Mouse (Mus musculus) gastrocnemius, adult 8-10 months (tissue): ENCODE results near the gene Lrrc66. TPM values are rescaled to one million over a fixed set of nuclear protein-coding genes. Genes with fewer than 3 reads are reported as not detected.

ENCODE experiments used
- DNase-seq, 2 experiments: peaks; one replicate each; pipeline ENCODE4 v3.0.0; 2022; ENCODE audit warnings: low spot score in 2 of 2
- total RNA-seq, 4 experiments: library from RNA; stranded (reverse); gene quantifications; 2 replicates each; pipeline ENCODE4 v1.2.4; 2022

Gene Lrrc66
- total RNA-seq = not detected

DNA sequence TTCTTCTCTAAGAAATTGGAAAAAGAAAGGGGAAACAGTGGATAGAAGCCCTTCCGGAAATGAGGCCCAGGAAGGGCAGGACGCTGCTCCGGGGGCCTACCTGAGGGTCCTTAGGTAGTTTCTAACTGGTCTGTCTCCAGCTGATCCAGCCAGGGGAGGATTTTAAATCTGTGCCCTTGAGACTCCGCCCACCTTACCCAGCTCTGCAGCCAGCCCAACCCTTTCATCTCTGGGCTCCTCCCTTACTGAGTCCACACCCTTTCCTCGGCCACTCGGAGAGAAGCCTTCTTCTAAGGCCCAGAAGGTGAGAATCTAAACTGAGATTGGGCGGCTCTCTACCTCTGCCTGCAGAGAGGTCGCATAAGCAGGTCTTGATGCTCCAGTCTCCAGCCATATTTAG, at the start of gene Lrrc66:
Gene Lrrc66 (minus strand): TSS at position 236 of the 400 bp plus-strand sequence.
- no peak for DNase-seq

DNA sequence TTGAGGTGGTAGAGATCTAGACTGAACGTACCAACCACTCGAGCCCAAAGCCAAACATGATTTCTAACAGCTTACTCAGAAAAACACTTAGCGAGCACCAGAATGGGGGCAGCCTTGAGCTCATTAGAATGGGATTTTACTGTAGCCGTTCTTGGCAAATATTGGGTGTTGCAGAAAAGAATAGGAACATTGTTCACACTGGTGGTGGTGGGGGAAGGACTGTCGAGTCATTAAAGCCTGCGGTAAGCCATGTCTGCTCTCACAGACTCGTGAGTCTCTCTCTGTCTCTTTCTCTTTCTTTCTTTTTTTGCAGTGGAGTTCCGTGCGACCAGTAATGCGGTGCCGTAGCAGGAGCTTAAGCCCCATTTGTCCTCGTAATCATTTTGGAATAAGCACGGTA, 44.3 kb upstream of the Lrrc66 start:
- no peak for DNase-seq

DNA sequence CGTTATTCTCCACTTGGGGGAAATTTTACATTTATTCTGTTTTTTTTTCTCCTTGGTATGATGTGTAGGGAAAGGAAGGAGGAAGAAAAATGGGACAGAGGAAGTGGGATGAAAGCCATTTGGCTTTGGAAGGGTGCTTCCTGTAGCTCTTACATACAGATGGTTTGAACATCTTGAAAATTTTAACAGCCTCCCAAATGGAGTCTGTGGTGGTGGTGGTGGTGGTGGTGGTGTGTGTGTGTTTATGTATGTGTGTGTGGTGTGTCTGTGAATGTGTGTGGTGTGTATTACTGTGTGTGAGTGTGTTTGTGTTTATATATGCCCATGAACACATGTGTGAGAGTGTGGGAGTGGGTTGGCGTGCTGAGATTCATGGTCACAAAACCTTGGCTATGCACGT, 43.3 kb upstream of the Lrrc66 start:
- DNase-seq = no peak

DNA sequence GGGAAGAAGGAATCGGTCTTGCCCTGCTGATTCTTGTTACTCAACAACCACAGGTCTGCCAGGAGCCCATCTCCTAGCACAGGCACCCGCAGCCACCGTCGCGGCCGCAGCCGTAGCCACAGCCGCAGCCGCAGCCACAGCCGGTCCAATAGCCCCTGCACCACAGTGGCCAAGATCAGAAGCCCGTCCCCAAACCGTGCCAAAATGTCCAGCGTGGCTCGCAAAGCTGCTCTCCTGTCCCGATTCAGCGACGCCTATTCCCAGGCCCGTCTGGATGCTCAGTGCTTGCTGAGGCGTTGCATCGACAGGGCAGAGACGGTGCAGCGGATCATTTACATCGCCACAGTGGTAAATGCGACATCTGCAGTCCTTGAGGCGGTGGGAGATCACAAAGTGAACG, 37.1 kb upstream of the Lrrc66 start:
- no peak for DNase-seq

DNA sequence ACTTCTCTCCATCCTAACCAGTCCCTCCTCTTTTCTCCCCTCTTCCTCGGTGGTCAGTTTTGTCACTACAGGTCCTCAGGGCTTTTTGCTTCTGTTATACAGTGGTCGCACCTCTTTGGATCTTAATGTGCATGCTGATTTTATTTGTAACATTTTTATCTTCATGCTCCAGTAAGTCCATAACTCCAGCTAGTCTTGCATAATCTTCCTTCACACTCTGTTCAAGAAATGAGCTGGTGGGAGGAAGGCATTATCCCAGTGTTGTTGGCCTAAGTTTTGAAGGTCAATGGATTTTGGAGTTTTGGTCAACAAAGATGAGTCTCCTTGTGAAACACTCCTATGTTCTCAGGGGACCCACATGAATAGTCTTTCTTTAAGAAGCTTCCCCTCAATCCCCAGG, 35.6 kb upstream of the Lrrc66 start:
- no peak for DNase-seq

DNA sequence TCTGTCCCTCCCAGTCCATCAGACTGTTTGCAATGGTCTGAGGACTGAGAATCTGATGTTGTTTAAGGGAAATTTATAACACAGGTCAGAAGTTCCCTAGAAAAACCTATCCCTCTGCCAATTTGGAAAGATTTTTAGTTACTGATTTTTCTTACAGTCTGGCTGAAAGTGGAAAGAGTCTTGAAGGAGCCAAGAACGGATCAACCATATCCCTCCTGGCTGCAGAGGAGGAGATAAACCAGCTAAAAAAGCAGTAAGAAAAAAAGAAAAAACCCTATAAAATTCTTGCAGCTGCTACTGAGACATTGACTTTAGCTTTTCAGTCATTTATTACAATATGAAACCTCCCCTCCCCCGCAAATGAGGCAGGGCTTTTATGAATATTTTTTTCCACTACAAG, 34.4 kb upstream of the Lrrc66 start:
- DNase-seq = no peak

DNA sequence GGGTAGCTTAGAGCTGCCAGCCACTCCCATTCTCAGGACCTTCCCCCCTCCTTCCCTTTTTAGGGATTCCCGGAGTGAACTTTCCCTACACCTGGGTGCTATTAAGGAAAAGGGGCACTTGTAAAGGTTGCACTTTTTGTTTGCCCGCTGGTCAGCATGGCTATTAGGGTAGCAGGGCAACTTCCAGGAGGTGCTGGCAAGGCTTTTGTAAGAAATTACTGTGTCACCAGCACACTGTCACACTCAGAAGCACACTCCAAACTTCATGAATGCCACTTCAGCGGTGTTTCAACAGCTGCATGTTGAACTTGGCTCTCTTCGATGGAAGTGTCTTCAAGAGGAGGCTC, 19.5 kb upstream of the Lrrc66 start:
- no peak for DNase-seq

DNA sequence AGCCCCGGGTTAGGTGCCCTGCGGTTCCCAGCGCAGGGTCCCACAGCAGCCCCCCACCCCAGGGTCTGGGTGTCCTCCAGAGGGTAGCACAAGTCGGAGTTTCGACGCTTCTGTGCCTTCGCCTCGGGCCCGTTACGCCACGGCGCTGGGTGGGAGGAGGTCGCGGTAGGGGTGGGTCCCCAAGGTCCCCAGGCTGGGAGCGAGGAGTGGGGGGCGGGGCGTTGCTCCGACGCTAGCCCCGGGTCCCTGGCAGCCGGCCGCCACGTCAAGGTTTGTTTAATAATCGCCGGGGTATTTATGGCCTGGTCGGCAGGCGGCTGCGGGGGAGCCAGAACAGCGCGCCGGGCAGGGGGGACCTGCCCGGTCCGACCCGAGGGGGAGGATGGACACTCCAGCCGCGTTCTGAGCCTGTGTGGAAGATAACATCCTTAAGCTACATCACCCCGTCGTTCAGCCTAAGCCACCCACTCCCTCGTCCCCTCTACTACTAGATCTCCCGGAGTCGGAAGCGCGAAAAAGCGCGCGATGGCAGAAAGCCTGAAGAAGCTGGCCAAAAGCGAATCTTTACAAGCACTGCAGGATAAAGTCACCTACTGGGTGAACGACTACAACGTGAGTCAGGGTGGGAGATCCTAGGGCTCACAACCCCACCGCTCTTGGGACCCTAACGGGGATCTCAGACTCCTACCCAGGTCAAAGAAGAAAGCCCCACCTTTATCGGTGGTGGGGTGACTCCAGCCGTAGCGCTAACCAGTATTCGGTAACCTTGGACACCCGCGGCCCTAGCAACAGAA, 18.9 kb upstream of the Lrrc66 start, which contains the start of gene Spata18:
Gene Spata18 (plus strand): TSS at position 319 of the 794 bp plus-strand sequence.
- DNase-seq = no peak

DNA sequence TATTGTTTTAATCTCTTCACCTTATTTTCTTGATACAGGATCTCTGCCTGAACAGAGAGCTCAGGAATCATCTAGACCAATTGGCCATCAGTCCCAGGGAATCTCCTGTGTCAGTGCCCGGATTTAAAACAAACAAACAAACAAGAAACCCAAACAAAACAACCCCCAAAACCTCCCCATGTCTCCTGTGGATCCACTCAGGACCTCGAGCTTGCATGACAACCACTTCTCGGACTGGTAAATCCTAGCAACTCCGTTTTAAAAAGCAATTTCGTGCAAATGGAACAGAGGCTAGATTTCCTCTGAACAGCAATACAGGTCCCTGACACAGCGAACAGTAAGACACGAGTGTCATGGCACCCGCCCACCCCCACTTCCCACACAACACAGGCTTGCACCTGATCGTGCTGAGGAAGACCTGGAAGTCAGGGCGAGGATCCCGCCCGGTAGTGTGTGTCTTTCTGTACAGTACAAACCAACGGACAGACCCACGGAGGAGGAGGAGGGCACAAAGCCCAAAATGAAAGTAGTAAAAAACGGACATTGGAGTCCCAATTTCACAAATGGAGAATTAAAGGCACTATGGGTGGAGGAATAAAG, 18.1 kb upstream of the Lrrc66 start:
- no peak for DNase-seq

DNA sequence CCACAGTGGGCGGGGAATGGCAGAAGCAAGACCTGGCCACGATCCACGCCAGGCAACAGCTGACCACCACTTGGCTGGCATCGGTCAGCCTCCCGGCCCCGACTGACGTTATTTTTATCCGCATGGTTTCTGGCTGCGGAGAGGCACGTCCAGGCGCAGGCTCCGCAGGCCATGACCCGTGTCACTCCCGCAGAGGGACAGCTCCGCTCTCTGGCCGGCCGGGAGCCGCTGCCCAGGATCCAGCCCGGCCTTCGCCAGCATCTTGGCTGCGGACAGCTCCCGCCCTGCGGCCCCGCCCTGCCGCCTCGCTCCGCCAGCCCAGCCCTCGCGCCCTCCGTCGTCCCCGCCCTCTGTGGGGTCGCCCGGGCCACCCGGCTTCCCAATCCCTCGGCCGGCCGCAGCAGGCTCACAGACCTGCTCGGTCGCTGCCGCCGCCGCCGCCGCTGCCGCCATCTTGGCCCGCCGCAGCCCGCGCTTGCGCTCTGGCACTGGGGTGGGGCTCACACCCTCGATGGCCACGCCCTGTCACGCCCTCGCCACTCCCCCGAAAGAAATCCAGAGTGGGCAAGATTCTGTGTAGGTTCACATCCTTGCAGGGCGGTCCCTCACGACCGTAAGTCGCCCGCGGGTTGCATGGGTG, 15.1 kb upstream of the Lrrc66 start, which contains the start of gene Sgcb:
Gene Sgcb (minus strand): TSS at position 530 of the 640 bp plus-strand sequence.
- peak; percentile 79 to 84 for DNase-seq

DNA sequence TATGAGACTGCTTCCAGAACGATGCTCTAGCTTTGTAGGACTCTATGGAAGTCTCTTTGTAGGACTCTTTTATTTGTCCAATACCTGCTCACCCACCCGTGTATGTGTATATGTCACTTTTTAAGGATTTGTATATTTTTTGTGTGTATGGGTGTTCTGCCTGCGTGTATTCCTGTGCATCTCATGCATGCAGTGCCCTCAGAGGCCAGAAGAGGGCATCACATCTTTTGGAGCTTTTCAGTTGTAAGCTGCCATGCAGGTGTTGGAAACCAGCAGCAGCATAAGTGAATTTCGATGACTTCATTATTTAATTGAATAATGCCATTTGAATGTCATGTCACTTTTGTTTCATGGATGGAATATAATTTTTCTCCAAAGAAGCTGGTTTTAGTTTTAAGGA, 9.8 kb upstream of the Lrrc66 start:
- no peak for DNase-seq

DNA sequence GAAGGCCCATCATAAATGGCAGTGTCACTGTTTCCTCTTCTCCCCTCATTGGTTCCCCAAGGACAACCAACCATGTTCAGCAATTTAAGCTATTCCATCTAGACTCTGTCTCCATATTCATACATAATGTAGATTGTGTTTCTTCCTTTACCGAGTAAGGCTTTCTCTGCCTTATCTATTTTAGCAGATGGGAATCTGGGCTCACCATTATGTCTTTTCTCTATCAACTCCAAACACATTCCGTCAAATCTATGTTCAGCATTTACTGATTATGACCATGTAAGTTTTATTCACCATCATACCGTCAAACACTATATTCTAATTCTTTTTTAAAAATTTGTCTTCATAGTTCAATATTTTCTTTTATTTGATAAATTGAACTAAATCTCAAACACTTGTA, 8.7 kb upstream of the Lrrc66 start:
- DNase-seq = no peak

DNA sequence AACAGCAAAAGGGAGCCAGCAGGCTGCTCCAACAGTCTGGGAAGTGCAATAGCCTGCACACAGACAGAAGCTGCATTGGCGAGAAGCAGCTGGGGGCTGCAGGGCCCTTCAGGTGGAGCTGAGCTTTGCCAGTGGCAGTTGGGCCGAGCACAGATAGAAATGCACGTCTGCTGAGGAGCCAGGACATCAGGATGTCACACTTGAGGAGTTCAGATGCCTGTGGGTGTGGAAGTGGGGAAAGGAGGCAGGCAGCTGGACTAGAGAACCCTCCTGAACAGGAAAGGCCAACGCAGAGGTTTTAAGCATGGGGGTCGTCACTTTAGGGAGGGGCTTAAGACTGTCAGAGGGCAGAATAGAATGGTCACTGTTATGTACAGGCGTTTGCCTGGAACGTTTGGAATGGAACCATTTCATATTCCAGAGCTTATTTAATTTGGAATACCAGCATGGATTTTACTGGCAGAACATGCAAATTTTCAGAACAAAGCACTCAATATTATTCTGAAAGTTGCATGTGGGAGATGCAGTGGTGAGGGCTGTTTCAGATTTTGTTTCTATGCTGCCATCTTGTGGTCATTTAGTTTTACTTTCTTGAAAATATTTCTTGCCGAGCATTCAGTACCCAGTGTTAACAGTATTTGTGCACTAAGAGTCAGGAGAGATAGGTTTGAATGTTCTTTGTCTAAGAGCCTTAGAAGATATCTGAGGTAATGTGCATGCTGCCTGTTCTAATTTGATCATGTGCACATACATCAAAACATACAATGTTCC, 5.2 kb upstream of the Lrrc66 start:
- no peak for DNase-seq

DNA sequence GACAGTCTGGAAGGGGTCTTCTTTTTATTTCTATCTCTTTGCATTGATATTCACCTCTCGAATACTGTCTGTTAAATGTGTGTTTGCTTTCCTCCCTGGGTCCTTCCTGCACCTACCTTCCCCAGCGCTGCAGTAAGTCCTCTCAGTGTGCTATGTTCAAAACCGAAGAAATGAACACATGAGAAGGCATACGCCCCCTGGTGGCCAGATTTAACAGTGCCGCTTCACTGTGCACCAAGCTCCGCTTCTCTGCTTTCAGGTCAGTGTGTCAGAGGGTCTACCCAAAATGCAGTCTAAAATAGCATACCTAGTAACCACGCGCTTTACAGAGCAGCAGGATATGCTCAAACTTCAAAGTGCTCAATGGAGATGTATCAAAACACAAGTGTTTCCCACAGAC, 815 bp upstream of the Lrrc66 start:
- peak; percentile 51 to 61 for DNase-seq

DNA sequence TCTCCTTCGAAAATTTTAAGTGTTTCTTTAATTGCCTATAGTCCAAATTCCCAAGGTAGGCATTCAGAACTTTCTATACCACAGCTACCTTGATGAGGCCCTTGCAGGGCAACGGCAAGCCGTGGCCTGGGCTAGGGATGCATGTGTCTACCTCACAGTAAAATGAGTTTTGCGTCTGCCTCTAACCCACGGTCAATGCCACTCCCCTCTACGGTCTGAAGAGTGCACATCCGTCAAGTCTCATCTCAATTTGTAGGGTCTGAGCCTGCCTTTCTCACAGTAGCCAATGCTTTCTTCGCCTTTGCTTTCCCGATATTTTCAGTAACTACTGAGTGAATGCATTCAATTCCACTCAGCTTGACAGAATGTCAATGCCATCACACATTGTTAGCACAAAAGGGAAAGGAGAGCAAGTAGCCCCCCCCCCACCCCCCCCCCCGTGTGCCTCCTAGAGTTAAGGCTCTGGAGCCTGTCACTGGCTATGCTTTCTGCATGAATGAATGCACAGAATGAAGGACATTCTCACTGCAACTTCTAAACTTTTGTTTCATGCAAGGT, 1.2 kb downstream of the Lrrc66 start:
- DNase-seq = no peak

DNA sequence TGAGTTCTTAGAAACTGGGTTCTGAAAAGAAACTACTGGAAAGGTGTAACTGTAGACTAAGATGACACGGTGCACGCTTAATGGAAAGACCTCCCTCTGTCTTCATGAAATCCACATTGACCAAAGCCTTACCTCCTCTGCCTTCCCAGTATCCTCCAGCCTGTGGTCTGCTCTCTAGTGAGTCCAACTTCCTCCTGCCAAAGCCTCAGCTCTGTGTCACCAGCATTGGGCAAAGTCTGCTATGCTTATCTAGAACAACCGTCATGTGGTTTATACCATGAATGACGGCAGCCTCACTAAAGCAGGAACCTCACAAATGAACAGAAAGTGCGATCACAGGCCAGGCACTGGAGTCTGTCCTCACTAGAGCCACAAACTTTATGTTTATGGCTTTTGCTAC, 2.2 kb downstream of the Lrrc66 start:
- no peak for DNase-seq

DNA sequence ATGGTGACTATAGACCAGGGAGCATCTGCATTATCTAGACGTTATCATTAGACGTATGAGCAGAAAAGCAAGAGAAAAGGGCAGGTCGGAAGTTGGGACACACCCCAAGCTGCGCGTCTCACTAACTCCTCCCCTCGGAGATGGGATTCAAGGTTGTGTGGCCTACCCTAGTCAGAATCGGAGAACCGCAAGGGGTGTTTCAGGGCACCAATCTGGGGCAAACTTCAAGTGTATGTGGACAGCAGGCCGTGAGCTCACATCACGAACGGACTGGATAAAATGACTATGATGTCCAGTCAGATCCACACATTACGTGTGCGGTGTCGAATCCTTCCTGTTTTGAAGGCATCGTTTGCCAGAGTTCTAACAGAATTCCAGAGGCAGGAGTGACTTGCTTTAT, 4.3 kb downstream of the Lrrc66 start:
- DNase-seq = no peak

DNA sequence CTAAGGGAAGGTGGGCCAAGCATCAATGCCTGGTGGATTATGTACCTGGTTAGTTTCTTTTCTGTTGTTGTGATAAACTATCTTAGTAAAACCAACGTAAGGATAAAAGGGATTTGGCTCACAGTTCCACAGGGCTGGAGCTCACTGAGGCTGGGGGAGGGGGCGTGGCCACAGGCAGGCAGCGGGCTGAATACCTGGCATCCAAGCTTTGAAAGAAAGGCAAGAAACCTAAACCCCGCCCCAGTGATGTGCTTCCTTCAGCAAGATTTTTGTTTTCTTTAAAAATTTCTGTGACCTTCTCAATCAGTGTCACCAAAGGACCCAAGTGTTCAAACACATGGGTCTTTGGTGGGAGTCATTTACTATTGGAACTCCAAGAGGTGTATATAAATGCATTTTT, 4.8 kb downstream of the Lrrc66 start:
- no peak for DNase-seq

DNA sequence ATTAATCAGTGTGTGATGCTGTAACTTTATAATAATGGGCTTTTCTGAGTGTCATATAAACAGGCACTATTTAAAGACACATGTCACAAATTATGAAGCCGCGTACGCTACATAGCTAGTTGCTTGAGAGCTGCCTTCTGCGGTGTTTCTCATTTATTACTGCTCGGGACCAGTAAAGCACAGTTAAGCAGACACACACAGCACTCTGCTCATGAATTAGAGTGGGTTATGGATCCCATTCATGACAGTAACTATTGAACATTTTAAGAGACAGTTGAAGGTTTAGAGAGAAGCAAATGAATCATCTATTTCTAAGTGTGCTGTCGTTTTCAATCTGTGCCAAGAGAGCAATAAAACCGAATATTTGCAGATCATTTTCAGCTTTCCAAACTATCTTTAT, 5.5 kb downstream of the Lrrc66 start:
- DNase-seq = no peak

DNA sequence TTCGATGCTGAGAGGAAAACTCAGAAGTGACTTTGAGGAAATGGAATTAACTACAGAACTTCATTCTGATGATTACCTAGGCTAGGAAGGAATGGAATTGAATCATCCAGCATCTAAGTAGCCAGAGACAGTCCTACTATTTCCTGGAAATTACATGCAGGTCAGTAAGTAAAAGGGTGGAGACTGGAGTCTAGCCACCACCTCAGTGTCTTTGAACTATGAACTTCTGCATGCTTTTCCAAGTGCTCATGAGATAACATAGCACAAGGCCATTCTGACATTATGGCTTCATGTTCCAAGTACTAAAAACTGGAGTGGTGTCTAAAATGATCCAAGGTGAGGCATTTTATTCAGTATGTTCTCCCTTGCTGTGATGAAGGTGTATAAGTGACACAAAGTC, 6.8 kb downstream of the Lrrc66 start:
- DNase-seq = no peak

DNA sequence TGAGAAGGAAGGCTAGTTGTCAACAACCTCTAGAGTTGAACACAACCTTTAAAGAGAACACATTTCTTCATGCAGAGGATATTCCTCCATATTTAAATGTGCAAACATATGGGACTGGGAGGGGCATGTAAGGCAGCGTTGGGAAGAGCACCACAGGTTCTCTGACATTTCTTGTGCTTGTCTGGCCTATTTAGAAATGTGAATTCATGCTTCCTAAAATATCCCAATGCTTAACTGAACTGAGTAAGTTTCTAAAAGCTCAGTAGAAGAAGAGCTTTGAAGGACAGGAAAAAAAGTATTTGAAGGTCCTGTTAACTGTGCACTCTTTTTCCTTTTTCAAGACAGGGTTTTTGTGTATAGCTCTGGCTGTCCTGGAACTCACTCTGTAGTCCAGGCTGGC, 13.4 kb downstream of the Lrrc66 start:
- DNase-seq = no peak

DNA sequence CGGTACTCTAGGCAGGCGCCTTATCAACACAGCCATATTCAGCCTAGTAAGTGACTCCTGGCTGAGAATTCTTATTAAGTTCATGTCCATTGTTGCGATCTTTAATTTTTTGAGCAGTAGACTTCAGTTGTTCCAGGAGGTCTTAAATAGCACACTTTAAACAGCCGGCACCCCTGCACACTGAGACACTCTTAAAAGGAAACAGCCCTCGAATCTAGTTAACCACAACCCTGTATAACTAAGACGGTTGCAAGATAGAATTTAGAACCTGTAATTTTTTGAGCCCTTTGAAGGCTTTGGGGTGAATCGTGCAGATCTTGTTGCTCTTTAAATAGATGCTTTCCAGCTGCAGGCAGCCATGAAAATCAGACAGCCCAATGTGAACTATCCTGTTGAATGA, 17.1 kb downstream of the Lrrc66 start:
- no peak for DNase-seq
